Mouse (Mus musculus) lung, adult 2 months (tissue): ENCODE results near the gene Tsfm.

Source experiments
- CTCF ChIP-seq: fragments of 200-500 bp; IDR thresholded peaks from 2 replicates; pipeline ENCODE4 v1.5.1; 2011; ENCODE audit warnings: mild to moderate bottlenecking, low read length, control low read depth; ENCODE audit not compliant: insufficient read depth
- POLR2A ChIP-seq: fragments of 200-500 bp; IDR thresholded peaks from 2 replicates; pipeline ENCODE4 v1.6.1; 2011; ENCODE audit warnings: low read depth, mild to moderate bottlenecking, control low read depth, low read length, borderline replicate concordance; ENCODE audit errors: extremely low read depth

- no peak for TF ChIP-seq POLR2A
- no peak for TF ChIP-seq CTCF
Observed at GRCm38 (mm10) chr10:127073981-127074380, 43.3 kb upstream of the Tsfm start.
